Mouse (Mus musculus) heart, adult 2 months (tissue): ENCODE results near the gene Pagr1a.

ENCODE experiments used
- CTCF ChIP-seq: fragments of 200-600 bp; IDR thresholded peaks from 2 replicates; pipeline ENCODE4 v1.8.1; 2022; ENCODE audit warnings: antibody characterized with exemption, mild to moderate bottlenecking, moderate library complexity
- EP300 ChIP-seq: fragments of 200-500 bp; IDR thresholded peaks from 2 replicates; pipeline ENCODE4 v1.6.1; 2011; ENCODE audit warnings: low read depth, low read length, control low read depth; ENCODE audit not compliant: insufficient read depth
- POLR2A ChIP-seq: fragments of 200-500 bp; IDR thresholded peaks from 2 replicates; pipeline ENCODE4 v1.6.1; 2011; ENCODE audit warnings: mild to moderate bottlenecking, low read depth, low read length, control low read depth; ENCODE audit not compliant: insufficient read depth

DNA sequence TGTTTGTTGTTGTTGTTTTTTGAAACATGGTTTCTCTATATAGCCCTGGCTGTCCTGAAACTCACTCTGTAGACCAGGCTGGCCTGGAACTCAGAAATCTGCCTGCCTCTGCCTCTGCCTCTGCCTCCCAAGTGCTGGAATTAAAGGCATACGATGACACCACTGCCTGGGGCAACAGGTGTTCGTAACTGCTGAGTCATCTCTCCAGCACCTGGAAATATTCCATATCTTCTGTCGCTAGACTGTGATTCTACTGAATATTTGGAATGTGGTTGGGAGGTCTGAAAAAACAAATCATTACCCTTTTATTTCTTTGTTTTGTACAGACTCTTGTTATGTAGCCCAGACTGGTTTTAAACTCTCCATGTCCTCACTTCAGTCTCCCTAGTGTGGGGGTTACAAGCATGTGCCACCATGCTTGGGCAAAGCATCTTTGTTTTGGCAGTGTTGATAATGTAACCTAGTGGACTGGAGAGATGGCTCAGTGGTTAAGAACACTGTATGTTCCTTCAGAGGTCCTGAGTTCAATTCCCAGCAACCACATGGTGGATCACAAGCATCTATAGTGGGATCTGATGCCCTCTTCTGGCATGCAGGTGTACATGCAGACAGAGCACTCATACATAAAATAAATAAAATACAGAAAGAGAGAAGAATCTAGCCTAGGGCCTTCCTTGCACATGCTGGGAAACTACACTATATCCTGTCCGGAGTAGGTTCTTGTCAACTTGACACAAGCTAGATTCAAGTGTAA is 12.9 kb downstream of the Pagr1a start:
- no peak for TF ChIP-seq POLR2A
- peak; percentile 52 for TF ChIP-seq CTCF
- no peak for TF ChIP-seq EP300
